Mouse (Mus musculus): ENCODE measurements at regions not wholly inside any gene's neighbourhood (a gene's known extent, or its start where the extent isn't known, plus 50 kb on each side); places are given as distances from the start of the nearest gene placed in this dataset.

DNA sequence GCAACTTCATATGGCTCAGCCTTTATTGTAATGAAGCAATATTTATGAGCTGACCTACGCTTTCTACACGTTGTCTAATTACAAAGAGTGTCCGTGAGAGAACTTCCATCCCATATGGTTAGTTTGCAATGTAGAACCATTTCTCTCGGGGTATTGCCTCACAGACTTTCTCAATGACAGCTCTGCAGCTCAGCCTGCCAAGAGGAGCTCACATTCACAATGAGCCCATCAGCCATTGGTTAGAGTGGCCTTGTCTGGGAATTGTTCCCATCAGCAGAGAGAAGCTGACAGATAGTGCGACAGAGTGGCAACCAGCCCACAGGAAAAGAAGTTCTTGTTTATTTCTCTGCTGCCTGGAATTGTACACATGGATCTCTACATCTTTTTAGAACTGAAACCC lies 409.7 kb downstream of the Zfp704 start:
- DNase-seq (ENCODE audit: low read depth, low spot score): no peak

- DNase-seq (ENCODE audit: low read depth, low spot score): no peak
Measured at GRCm38 (mm10) chr3:9198652-9199332, 411.1 kb downstream of the Zfp704 start.

- DNase-seq (ENCODE audit: low read depth, low spot score): no peak
Measured at GRCm38 (mm10) chr3:9195781-9196180, 414.1 kb downstream of the Zfp704 start.

DNA sequence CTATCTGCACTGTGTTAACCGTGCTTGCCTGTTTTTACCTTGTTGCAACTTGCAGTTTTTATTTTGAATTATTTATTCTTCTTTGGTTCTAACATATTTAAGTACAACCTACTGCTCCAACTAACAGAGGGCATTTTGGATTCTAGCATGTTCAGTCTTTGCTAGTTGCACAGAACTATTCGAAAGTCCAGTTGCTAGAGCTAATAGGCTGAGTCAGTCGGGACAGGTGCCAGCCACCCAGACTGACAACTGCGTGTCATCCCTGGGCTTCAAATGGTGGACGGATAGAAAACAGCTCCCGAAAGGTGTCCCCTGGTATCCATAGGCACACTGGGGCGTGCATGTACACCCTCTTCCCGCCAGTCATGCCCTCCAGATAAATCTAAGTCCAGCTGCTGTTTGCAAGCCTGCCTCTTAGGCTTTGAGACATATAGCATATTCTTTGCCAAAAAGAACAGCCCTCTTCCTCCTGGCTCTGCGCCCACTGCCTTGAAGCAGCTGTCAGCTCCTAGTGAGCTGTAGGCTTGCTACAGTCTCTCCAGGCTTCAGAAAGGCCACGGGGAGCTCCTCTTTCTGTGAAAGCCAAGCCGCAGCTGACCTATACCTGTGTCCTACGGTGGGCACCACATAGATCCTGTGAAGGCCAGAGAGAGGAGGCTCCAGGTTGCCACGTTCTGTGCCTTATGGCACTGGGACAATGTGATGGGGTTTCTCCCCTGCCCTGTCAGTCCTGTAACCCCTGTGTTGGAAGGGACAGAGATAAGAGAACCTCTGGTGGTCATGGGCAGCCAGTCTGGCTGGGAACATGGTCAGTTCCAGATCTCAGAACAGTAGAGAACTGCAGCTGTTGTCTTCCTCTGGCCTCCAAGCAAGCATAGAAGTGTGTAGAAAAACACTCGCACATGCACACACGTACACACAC lies 420.3 kb downstream of the Zfp704 start:
- no peak for DNase-seq (ENCODE audit: low read depth, low spot score)

- no peak for DNase-seq (ENCODE audit: low read depth, low spot score)
Measured at GRCm38 (mm10) chr3:9186364-9187120, 423.3 kb downstream of the Zfp704 start.

GRCm38 (mm10) chr3:9181576-9181975 lies 428.3 kb downstream of the Zfp704 start:
- DNase-seq (ENCODE audit: low read depth, low spot score): peak; percentile 44

DNA sequence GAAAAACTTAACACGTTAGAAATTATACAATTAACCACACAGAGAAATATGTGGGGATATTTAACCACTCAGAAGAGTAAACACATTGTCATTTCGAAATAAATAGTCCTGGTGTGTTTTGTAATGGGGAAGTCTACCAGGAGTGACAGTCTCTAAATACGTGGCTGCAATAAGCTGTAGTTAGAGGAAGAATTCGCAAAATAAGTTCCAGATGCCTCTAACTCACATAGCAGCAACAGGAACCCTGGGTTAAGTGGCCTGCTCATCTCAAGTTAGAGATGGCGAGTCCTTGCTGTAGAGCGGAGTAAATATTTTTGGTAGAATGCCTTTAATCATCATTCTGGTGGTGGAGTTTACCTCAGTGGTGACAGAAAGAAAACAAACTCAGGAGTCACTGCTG lies 430.2 kb downstream of the Zfp704 start:
- DNase-seq (ENCODE audit: low read depth, low spot score): no peak

- peak; percentile 22 for DNase-seq (ENCODE audit: low read depth, low spot score)
Measured at GRCm38 (mm10) chr3:9174517-9174832, 435.4 kb downstream of the Zfp704 start.

GRCm38 (mm10) chr3:9173643-9174516 lies 436.0 kb downstream of the Zfp704 start:
- no peak for DNase-seq (ENCODE audit: low read depth, low spot score)

DNA sequence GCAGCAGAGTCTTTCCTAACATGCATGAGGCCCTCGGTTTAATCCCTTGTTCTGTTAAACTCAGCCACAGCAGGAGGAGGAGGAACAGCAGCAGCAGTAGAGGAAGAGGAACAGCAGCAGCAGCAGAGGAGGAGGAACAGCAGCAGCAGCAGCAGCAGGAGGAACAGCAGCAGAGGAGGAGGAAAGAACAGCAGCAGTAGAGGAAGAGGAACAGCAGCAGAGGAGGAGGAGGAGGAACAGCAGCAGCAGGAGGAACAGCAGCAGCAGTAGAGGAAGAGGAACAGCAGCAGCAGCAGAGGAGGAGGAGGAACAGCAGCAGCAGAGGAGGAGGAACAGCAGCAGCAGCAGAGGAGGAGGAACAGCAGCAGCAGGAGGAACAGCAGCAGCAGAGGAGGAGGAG lies 437.9 kb downstream of the Zfp704 start:
- DNase-seq (ENCODE audit: low read depth, low spot score): no peak

- peak; percentile 59 for DNase-seq (ENCODE audit: low read depth, low spot score)
Measured at GRCm38 (mm10) chr3:9168955-9169354, 440.9 kb downstream of the Zfp704 start.

DNA sequence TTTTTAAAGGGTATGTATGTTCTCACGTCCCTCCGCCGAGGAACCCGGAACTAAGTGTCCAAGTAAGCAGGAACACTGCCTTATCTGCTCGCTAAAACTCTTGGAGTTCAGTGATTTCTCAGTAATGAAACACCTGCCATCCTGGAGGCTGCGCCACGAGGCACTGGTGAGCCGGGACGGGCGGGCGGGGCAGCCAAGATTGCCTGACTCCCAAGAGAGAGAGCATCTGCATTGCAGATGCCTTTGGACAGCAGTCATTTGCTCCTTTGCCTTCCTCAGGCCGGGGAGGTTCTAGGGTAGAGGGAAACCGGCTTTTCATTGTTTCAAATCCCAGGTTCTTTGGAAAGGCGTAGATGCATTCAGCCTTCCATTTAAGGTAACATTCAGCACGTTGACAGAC lies 450.8 kb downstream of the Zfp704 start:
- DNase-seq (ENCODE audit: low read depth, low spot score): peak; percentile 84

DNA sequence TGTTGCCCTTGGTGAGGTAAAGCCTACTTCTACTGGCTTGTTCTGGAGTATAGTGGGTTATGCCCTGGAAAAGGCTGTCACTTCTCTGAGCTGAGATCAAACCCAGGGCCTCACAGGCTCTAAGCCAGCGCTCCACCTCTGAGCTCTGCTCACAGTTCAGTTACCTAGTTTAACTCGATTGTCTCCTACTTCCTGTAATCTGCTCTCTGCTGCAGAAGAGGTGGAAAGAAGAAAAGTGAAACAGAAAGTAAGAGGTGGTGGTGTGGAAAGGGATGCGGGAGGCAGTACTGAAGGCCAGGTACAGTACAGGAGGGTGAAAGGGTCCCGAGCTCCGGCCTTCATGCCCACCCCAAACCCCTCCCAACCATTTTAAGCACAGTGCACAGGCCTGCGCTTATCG lies 455.7 kb downstream of the Zfp704 start:
- no peak for DNase-seq (ENCODE audit: low read depth, low spot score)

- no peak for DNase-seq (ENCODE audit: low read depth, low spot score)
Measured at GRCm38 (mm10) chr3:9153690-9154089, 456.2 kb downstream of the Zfp704 start.

DNA sequence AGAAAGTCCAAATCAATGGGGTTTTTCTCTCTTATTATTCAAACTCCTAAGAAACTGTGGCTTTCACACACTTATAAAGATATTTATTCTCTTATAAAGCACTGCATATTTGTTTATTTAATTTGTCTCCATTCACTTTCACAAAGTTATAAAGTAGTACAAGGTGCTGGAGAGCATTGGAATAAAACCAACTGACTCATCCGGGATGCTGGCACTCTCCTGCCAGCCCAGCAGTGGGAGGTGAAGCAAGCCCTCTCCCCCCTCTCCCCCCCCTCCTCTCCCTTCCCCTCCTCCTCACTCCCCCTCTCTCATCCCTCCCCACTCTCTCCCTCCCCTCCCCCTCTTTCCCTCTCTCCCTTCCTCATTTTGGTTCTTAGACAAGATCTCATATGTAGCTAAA lies 457.6 kb downstream of the Zfp704 start:
- no peak for DNase-seq (ENCODE audit: low read depth, low spot score)

GRCm38 (mm10) chr3:9151590-9151989 lies 458.3 kb downstream of the Zfp704 start:
- no peak for DNase-seq (ENCODE audit: low read depth, low spot score)

DNA sequence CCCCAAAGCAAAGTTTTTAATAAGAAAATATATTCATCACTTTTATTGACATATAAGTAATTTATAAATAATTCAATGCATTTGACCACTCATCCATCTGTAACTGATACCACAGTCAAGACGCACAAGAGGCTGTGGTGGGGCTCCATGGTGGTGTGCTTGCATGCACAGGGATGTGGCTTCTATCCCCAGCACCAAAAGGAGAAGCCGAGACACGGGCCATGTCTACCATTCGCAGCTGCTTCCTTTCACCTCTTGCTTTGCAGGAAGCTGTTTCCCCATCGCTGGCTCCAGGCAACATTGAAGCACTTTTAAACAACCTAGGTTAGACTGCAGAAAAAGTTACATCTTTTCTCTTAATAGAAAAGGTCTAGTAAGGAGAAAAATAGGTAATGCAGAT lies 461.3 kb downstream of the Zfp704 start:
- no peak for DNase-seq (ENCODE audit: low read depth, low spot score)

- no peak for DNase-seq (ENCODE audit: low read depth, low spot score)
Measured at GRCm38 (mm10) chr3:9146481-9146880, 463.4 kb downstream of the Zfp704 start.

DNA sequence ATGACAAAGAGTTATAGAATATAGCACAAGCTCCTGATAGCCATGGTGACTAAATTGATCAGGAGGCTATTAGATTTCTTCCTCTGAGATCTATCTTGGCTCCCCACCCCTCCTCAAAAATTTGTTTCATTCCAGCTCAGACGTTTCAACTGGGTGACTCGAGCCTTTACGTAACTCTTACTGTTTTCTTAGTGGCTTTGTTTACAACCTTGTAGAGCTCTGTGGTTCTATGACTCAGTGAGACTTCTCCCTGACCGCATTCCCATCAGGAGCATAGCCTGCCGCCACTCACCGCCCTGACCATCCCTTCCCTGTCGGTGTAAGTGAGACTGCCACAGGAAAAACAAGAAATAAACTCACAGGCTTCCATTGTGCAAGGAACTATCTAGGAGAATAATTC lies 464.3 kb downstream of the Zfp704 start:
- DNase-seq (ENCODE audit: low read depth, low spot score): no peak

DNA sequence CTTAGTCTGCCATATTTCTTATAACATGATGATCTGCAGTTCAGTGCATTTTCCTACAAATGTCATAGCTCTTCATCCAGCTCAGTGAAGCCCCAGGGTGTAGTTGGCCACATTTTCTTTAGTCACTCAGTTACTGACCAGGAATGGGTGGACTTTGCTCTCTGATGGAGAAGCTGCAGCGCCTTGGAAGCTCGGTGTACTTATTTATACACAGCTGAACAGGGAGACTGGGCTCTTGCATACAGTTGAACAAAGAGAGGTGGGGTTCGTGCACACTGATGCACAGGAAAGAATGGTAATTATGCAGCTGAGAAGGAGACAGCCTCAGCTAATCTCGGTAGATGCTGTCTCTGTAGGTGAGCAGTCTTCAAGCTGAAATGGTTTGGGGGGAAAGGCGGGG lies 468.0 kb downstream of the Zfp704 start:
- no peak for DNase-seq (ENCODE audit: low read depth, low spot score)

GRCm38 (mm10) chr3:9137131-9137874 lies 472.6 kb downstream of the Zfp704 start:
- DNase-seq (ENCODE audit: low read depth, low spot score): peak; percentile 39
